Mouse (Mus musculus) left cerebral cortex, adult 2 months (tissue): ENCODE measurements around the gene Rint1. TPM values are rescaled to one million over a fixed set of nuclear protein-coding genes. Genes with fewer than 3 reads are reported as not detected.

Experiments
- DNase-seq, 2 experiments: peaks; one replicate each; pipeline ENCODE4 v3.0.0; 2021 to 2022; ENCODE audit warnings: low spot score in 2 of 2, mixed read lengths in 1 of 2; ENCODE audit errors: extremely low spot score in 1 of 2
- H3K27ac ChIP-seq: fragments of 200-600 bp; 2 replicates; pipeline ENCODE4 v1.8.1; 2022
- H3K4me3 ChIP-seq: fragments of 200-600 bp; 2 replicates; pipeline ENCODE4 v1.8.1; 2022
- CTCF ChIP-seq: fragments of 200-600 bp; IDR thresholded peaks from 2 replicates; pipeline ENCODE4 v1.8.1; 2022; ENCODE audit warnings: antibody characterized with exemption, mild to moderate bottlenecking, moderate library complexity
- intact Hi-C: fragments of 180-260 bp; cut with DNase I; formaldehyde crosslinking; loops from one replicate; pipeline ENCODE4 v1.15.1; 2025
- long read RNA-seq, 2 experiments: library from polyadenylated mRNA; stranded (forward); transcript quantifications; one replicate each; pipeline ENCODE4 v2.0.0; 2021; ENCODE audit warnings: borderline mapping rate in 2 of 2
- total RNA-seq, 2 experiments: library from RNA; stranded (reverse); gene quantifications; 2 replicates each; pipeline ENCODE4 v1.2.3; 2021

Rint1 gene
- total RNA-seq: 10 to 100 TPM; 21.8 to 25.5 TPM
- long read RNA-seq, experiment 1, transcript Rint1-201 (15 exons, 3,298 nt): major isoform, 20 of 28 reads
- long read RNA-seq, experiment 1, partial matches to known transcripts: 2 of 28 reads
- long read RNA-seq, experiment 1, other reads (novel, unspliced or antisense): 3 of 28 reads
- long read RNA-seq, experiment 2, transcript Rint1-201 (15 exons, 3,298 nt): major isoform, 8 of 11 reads
- long read RNA-seq, experiment 2, partial matches to known transcripts: 1 of 11 reads
- long read RNA-seq, experiment 2, other reads (novel, unspliced or antisense): 1 of 11 reads

DNA sequence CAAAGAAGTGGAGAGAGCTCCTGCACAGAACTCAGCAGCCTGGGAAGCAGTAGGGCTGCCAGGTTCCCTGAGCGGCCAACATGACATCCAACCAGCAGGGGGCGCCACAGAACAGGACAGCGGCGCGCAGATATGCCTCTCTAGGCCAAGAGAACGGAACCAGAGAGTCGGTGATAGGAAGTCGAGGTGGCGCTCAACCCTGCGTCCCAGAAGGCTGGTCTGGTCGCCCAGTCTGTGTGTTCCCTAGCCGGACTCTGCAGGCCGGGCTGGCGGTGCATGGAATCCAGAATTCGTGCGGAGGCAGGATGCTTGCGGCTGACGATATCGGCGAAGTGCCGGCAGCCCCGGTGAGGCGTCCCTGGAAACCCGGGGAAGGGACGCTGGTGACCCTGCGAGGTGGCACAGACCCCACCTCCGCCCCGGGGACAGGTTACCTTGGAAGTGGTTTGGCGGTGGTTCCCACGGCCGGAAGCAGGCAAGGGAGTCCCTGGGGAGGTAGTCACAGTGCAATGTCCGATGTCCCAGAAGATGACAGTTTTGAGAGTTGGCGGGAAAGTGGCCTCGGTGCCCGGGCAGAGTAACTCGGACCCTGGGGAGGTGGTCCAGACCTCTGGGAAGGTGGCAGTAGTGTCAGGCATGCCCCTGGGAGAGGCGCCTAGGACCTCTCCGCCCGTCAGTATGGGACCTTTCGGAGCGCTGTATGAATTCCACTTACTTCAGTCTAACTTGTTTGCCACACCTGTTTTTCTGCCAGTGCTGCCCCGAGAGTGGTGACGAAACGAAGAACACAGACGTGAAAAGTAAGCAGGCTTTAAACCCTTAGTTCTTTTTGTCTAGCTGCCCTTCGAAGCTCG, at the start of gene Rint1:
Rint1 (plus strand) TSS at position 176 of the 854 bp plus-strand sequence.
- intact Hi-C loops: no loop called here
- H3K4me3 ChIP-seq: peak within 1 kb of the TSS; percentile 90
- peak; percentile 92 to 98 for DNase-seq
- peak within 1 kb of the TSS; percentile 85 for H3K27ac ChIP-seq
- TF ChIP-seq CTCF: peak; percentile 100

DNA sequence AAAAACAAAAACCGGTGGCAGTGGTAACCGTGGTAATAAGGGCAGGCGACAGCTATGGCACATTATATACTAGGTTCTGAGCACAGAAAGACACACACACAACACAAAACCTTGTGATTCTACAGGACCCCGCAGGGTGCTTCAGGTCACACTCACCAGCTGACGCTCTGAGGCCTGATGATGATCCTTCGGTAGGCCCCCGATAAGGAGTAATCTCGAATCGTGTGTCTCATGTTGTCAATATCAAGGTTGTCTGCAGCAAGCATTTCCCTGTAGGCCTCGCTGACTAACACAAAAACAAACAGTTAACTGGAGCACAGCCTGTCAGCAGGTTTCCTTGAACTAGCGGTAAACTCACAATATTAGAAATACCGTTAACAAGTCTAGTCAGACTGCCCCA, 44.2 kb upstream of the Rint1 start:
- Histone ChIP-seq H3K27ac (no peak overlapping the region), H3K4me3 (no peak overlapping the region)
- no peak for DNase-seq
- no peak for TF ChIP-seq CTCF
- intact Hi-C loops: loop anchor here (5.0 kb wide), 1 partner anchor 51 kb away; no protein-coding TSS in a partner anchor

DNA sequence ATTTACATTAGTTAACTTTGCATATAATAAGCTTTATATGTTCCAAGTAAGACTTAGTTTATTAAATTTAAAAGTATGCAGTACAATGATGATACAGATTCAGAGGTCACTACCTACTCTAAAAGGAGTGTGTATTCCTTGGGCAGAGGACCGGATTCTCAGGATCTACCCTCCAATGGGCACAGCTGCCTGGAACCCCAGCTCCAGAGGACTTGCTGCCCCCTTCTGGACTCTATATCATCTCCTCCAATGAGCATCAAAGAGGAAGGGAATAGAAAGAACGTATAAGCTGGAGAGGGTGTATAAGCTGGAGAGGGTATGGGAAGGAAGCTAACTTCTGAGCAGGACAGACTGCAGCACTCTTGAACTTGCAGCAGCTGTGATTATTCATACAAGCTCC, 37.6 kb upstream of the Rint1 start:
- intact Hi-C loops: no loop called here
- H3K27ac ChIP-seq: no peak overlapping the region
- H3K4me3 ChIP-seq: no peak overlapping the region
- TF ChIP-seq CTCF: peak; percentile 17
- DNase-seq: no peak

DNA sequence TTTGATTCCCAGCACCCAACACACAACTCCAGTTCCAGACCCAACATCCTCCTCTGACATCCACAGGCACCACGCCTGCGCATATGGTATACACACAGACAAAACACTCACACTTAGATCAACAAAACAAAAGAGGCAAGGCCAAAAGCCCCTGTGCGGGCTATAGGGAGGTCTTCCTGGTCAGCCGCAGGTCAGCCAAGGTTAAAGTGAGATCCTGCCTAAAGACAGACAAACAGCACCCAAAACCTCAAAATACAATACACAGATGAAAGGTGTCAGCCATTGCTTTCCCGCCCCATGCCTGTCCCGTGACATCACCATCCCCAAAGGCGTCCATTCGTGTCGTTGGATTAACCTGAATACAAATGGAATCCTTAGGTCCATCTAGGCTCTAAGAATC, 31.9 kb upstream of the Rint1 start:
- intact Hi-C loops: no loop called here
- DNase-seq: no peak
- no peak overlapping the region for H3K27ac ChIP-seq
- no peak overlapping the region for H3K4me3 ChIP-seq
- no peak for TF ChIP-seq CTCF

DNA sequence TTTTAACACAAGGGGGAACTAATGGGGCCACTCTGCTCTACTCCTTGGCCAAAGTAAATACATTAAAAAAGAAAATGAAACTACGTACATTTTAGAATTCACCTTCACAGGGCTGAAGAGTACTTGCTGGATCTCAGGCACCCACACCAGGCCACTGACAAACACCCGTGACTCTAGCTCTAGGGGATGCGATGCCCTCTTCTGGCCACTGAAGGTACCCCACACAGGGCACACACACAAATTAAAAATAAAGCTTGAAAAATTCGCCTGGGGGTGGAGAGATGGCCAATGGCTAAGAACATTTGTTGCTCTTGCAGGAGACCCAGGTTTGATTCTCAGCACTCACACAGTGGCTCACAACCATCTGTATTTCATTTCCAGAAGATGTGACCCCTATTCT, 31.1 kb upstream of the Rint1 start:
- H3K27ac ChIP-seq: no peak overlapping the region
- TF ChIP-seq CTCF: no peak; the same call in 1 of the 2 replicates
- intact Hi-C loops: no loop called here
- no peak for DNase-seq
- H3K4me3 ChIP-seq: no peak overlapping the region

DNA sequence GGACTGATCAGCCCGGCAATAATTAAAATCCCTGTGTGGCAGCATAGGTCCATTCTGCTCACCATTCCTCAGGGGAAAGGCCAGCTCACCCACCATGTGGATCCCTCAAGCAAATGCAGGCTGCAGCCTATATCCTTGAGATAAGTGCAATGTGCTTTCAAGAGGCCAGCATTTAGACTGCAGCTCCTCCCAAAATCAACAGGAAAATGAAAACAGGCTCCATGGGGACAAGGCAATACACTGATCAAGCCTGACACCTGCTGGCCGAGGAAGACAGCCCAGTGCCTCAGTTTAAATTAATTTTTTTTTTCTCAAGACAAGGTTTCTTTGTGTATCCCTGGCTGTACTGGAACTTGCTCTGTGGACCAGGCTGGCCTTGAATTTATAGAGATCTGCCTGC, 28.9 kb upstream of the Rint1 start:
- intact Hi-C loops: loop anchor here (2.0 kb wide), 1 partner anchor 84 kb away; no protein-coding TSS in a partner anchor
- peak in 1 of 2 experiments; percentile 43 for DNase-seq
- TF ChIP-seq CTCF: peak; percentile 63
- Histone ChIP-seq H3K4me3 (no peak overlapping the region), H3K27ac (no peak overlapping the region; the same call in 1 of the 2 replicates)

DNA sequence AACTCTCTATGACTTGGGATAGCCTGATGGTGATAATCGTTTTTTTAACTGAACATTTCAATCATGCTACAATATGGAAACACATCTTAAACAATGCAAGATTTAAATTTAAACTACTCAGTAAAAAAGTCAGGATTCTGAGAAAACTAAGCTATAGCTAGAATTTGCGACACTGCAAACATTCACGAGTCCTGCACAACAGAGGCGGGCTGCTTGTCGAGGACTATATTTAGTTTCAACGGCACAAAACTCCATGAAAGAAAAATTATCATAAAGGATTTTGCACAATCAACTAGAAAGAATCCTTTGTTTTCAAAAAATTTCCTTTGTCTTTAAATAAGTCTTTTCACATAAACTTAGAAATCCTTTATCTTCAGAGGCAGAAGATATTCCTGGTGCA, 25.0 kb upstream of the Rint1 start:
- DNase-seq: no peak
- Histone ChIP-seq H3K27ac (peak overlapping the region; percentile 10; the same call in 1 of the 2 replicates), H3K4me3 (no peak overlapping the region)
- intact Hi-C loops: loop anchor here (5.0 kb wide), 1 partner anchor 260 kb away; no protein-coding TSS in a partner anchor
- TF ChIP-seq CTCF: no peak

DNA sequence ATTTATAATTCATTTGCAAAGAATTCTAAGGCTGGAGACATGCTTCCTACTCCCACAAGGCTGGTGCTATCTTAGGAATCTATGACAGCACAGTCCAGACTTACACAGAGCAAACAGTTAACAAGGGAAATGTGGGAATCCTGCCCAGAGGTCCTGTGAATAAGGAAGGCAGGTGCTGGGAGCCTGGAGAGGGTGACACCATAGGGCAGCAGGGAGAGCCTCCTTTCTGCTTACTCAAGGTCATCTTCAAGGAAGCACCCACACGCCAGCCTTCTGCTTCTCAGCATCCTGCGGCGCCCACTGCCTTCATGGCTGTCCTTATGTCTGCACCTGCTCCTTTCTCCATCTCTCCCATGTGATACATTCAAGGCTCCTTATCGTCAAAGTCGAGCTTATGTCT, 23.0 kb upstream of the Rint1 start:
- no peak for TF ChIP-seq CTCF
- DNase-seq: peak in 1 of 2 experiments; percentile 43
- intact Hi-C loops: loop anchor here (5.0 kb wide), 1 partner anchor 262 kb away; no protein-coding TSS in a partner anchor
- Histone ChIP-seq H3K27ac (peak overlapping the region; percentile 69), H3K4me3 (no peak overlapping the region)

DNA sequence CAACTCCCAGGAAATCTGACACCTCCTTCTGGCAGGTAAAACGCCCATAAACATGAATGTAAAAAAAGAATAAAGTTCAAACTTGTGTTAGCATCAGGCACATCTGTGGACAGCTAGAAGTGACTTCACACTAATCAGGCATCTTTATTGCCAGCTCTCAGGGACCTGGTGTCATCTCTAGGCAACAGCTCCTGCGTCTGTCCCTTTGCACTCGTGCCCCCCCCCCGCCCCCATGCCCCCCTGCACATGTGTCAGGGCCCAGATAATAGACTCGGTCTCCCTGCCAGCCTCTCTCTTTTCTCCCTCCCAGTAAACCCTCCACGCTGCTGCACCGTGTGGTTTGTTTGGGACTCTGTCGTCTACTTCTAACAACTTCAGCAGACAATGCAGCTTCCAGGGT, 16.4 kb upstream of the Rint1 start:
- no peak for TF ChIP-seq CTCF
- DNase-seq: no peak
- intact Hi-C loops: no loop called here
- H3K4me3 ChIP-seq: no peak overlapping the region
- no peak overlapping the region for H3K27ac ChIP-seq

DNA sequence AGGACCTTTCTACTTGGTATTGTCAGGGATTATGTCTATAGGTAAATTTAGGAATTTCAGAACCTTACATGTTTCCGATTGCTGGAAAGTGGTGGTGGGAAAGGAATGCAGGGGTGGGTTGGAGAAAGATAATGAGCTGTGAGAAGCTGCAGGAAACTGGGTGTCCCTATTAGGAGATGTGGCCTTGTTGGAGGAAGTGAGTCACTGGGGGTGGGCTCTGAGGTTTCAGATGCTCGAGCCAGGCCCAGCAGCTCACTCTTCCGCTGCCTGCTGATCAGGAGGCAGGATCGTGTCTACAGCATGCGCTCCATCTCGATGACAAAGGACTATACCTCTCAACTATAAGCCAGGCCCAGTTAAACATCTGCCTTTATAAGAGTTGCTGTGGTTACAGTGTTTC, 13.3 kb upstream of the Rint1 start:
- no peak for TF ChIP-seq CTCF
- DNase-seq: no peak
- intact Hi-C loops: no loop called here
- Histone ChIP-seq H3K4me3 (no peak overlapping the region), H3K27ac (no peak overlapping the region)

DNA sequence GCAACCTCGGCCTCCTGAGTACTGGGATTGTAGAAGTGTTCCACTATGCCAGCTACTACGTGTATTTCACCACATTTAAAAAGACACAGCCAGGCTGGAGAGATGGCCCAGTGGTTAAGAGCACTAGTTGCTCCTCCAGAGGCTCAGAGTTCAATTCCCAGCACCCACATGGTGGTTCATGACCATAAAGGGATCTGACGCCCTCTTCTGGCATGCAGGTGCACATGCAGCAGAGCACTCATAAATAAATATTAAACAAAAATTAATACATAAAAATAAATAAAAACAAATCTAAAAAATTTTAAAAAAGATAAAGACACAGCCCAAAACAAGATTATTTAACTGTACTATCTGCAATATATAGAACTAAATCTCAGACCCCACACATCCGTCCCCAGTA, 7.0 kb upstream of the Rint1 start:
- Histone ChIP-seq H3K27ac (no peak overlapping the region), H3K4me3 (no peak overlapping the region)
- DNase-seq: no peak
- intact Hi-C loops: no loop called here
- peak; percentile 20; the same call in 1 of the 2 replicates for TF ChIP-seq CTCF

DNA sequence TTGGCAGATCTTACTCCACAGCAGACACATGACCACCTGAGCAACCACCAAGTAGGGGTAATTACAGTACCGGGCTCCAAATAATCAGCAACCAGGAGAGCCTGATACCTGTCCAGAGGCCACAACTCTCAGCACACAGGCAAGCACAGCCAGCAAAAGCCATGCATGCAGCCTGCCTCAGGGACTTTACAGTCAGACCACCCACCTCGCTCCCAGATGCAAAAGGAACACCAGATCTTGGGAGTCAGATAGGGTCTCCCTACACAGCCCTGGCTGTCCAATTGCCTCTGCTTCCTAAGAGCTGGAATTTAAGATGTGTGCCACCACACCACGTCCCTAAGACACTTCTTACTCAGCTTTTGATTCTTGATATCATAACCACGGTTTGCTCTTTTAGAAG, 6.3 kb upstream of the Rint1 start:
- no peak for DNase-seq
- intact Hi-C loops: no loop called here
- Histone ChIP-seq H3K27ac (no peak overlapping the region), H3K4me3 (no peak overlapping the region)
- TF ChIP-seq CTCF: no peak
